Mouse (Mus musculus) testis, adult 2 months (tissue): ENCODE results near the gene Ltbp4.

Source experiments
- CTCF ChIP-seq: fragments of 200-500 bp; IDR thresholded peaks from 2 replicates; pipeline ENCODE4 v1.5.1; 2012; ENCODE audit warnings: low read depth, mild to moderate bottlenecking, inconsistent platforms, low read length, moderate library complexity; ENCODE audit not compliant: control insufficient read depth, insufficient read depth, insufficient replicate concordance
- POLR2A ChIP-seq: fragments of 200-500 bp; IDR thresholded peaks from 2 replicates; pipeline ENCODE4 v1.6.1; 2012; ENCODE audit warnings: low read depth, mild to moderate bottlenecking, inconsistent platforms, low read length, moderate library complexity; ENCODE audit not compliant: control insufficient read depth

- TF ChIP-seq POLR2A (no peak), CTCF (no peak; the same call in 1 of the 2 replicates)
These were observed 40.9 kb upstream of the Ltbp4 start for GRCm38 (mm10) chr7:27378431-27378830.
